Mouse (Mus musculus) embryonic fibroblast, embryonic 13.5 days (primary cell): ENCODE results near the gene Foxb1.

ENCODE experiments used
- CTCF ChIP-seq: IDR thresholded peaks from 2 replicates; pipeline ENCODE4 v1.5.1; 2011; ENCODE audit warnings: mild to moderate bottlenecking, control low read depth, low read length, moderate library complexity, borderline replicate concordance; ENCODE audit not compliant: insufficient read depth
- POLR2A ChIP-seq: IDR thresholded peaks from 2 replicates; pipeline ENCODE4 v1.6.1; 2011; ENCODE audit warnings: low read depth, mild to moderate bottlenecking, control low read depth, low read length, moderate library complexity

GRCm38 (mm10) chr9:69715445-69715844 is 45.3 kb downstream of the Foxb1 start:
- TF ChIP-seq CTCF (no peak), POLR2A (no peak)
